Mouse (Mus musculus): Measurements from ENCODE around the gene Pros1.

- TF ChIP-seq POLR2A (IDR thresholded peaks at IDR 0.05; ENCODE audit: low read depth, low read length) = no peak
- no peak for TF ChIP-seq CTCF (conservative IDR thresholded peaks at IDR 0.05; ENCODE audit: insufficient read depth, insufficient read length, low read depth, low read length)
These were observed 19.1 kb downstream of the Pros1 start for GRCm38 (mm10) chr16:62873180-62873579.
